Mouse (Mus musculus): ENCODE data around the gene Mrps12.

DNA sequence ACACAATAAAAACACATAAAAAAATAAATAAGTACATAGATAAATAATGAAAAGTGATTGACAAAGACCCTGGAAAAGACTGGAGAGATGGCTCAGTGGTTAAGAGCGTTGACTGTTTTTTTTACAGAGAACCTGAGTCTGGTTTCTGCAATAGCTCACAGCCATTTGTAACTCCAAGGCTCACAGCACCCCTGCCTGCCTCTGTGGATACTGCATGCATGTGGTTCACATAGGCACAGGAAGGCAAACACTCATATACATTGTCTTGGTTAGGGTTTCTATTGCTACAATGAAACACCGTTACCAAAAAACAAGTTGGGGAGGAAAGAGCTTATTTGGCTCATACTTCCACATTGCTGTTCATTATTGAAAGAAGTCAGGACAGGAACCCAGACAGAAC is 26.0 kb downstream of the Mrps12 start:
- no peak for TF ChIP-seq POLR2A (IDR thresholded peaks at IDR 0.05; ENCODE audit: extremely low read depth, insufficient read depth, low read length)
- TF ChIP-seq CTCF (IDR thresholded peaks at IDR 0.05; ENCODE audit: low read depth, low read length) = no peak

Measured in liver, adult 2 months (tissue).